Mouse (Mus musculus) c-Kit-positive CD71-negative TER-119-negative erythroid progenitor cells, embryonic 14.5 days (primary cell): ENCODE results near the gene Mad1l1.
A peak's percentile ranks its signal among the peaks of the same experiment; 100 is the strongest.

Experiments
- DNase-seq: peaks from one replicate; pipeline ENCODE4 v3.0.0-alpha.2; 2013; ENCODE audit warnings: low read depth

The Mad1l1 gene

GRCm38 (mm10) chr5:140176370-140176769 is 145.0 kb downstream of the Mad1l1 start:
- DNase-seq: no peak

- no peak for DNase-seq
Measured at GRCm38 (mm10) chr5:140174814-140175490, 146.4 kb downstream of the Mad1l1 start.

GRCm38 (mm10) chr5:140174066-140174465 is 147.3 kb downstream of the Mad1l1 start:
- DNase-seq: no peak

- DNase-seq: no peak
Measured at GRCm38 (mm10) chr5:140173181-140173580, 148.2 kb downstream of the Mad1l1 start.

- DNase-seq: no peak
Measured at GRCm38 (mm10) chr5:140171710-140172109, 149.6 kb downstream of the Mad1l1 start.

GRCm38 (mm10) chr5:140167531-140167930 is 153.8 kb downstream of the Mad1l1 start:
- DNase-seq: no peak

GRCm38 (mm10) chr5:140167080-140167479 is 154.3 kb downstream of the Mad1l1 start:
- DNase-seq: no peak

- no peak for DNase-seq
Measured at GRCm38 (mm10) chr5:140163947-140164346, 157.4 kb downstream of the Mad1l1 start.

GRCm38 (mm10) chr5:140162071-140162845 is 159.1 kb downstream of the Mad1l1 start:
- DNase-seq: no peak

GRCm38 (mm10) chr5:140159007-140159406 is 162.3 kb downstream of the Mad1l1 start:
- DNase-seq: no peak

GRCm38 (mm10) chr5:140157886-140158627 is 163.3 kb downstream of the Mad1l1 start:
- no peak for DNase-seq

GRCm38 (mm10) chr5:140154166-140154565 is 167.2 kb downstream of the Mad1l1 start:
- no peak for DNase-seq

- DNase-seq: no peak
Measured at GRCm38 (mm10) chr5:140151871-140152270, 169.5 kb downstream of the Mad1l1 start.

- no peak for DNase-seq
Measured at GRCm38 (mm10) chr5:140151180-140151579, 170.2 kb downstream of the Mad1l1 start.

- DNase-seq: no peak
Measured at GRCm38 (mm10) chr5:140150694-140151093, 170.7 kb downstream of the Mad1l1 start.

- DNase-seq: no peak
Measured at GRCm38 (mm10) chr5:140150136-140150535, 171.2 kb downstream of the Mad1l1 start.

GRCm38 (mm10) chr5:140149298-140149697 is 172.1 kb downstream of the Mad1l1 start:
- peak; percentile 37 for DNase-seq

GRCm38 (mm10) chr5:140143541-140143940 is 177.8 kb downstream of the Mad1l1 start:
- no peak for DNase-seq

- no peak for DNase-seq
Measured at GRCm38 (mm10) chr5:140141336-140141735, 180.0 kb downstream of the Mad1l1 start.

- peak; percentile 25 for DNase-seq
Measured at GRCm38 (mm10) chr5:140140214-140140613, 181.1 kb downstream of the Mad1l1 start.

GRCm38 (mm10) chr5:140135734-140136625 is 185.4 kb downstream of the Mad1l1 start:
- no peak for DNase-seq

- DNase-seq: no peak
Measured at GRCm38 (mm10) chr5:140134021-140134420, 187.3 kb downstream of the Mad1l1 start.
